Mouse (Mus musculus): ENCODE measurements around the gene Olfr1390. TPM values are rescaled to one million over a fixed set of nuclear protein-coding genes. Genes with fewer than 3 reads are reported as not detected.

Gene Olfr1390
- polyA plus RNA-seq (2014; fragmentation: Illumina TruSeq; extraction: RNeasy Lipid Tissue Mini Kit (QIAGEN cat#74804); ENCODE audit: low read depth, low replicate concordance), result not detected

GRCm38 (mm10) chr11:49334888-49335287 lies at the start of gene Olfr1390:
Gene Olfr1390, plus strand, starts transcription at chr11:49335188.

GRCm38 (mm10) chr11:49304441-49304840 lies 30.5 kb upstream of the Olfr1390 start, which contains the start of gene Olfr10:
Gene Olfr10, plus strand, starts transcription at chr11:49304741.

GRCm38 (mm10) chr11:49322442-49322841 lies 12.5 kb upstream of the Olfr1390 start, which contains the start of gene Olfr1391:
Gene Olfr1391, plus strand, starts transcription at chr11:49322742.

Other genes with a start within 250 kb of the Olfr1390 start
- gene Olfr1396, start 220.3 kb upstream of the Olfr1390 start, polyA plus RNA-seq (2014; fragmentation: Illumina TruSeq; extraction: RNeasy Lipid Tissue Mini Kit (QIAGEN cat#74804); ENCODE audit: low read depth, low replicate concordance), result 0.19 TPM
- gene Olfr1395, start 192.9 kb upstream of the Olfr1390 start, polyA plus RNA-seq (2014; fragmentation: Illumina TruSeq; extraction: RNeasy Lipid Tissue Mini Kit (QIAGEN cat#74804); ENCODE audit: low read depth, low replicate concordance), result not detected
- not detected for gene Olfr1394, start 180.8 kb upstream of the Olfr1390 start, polyA plus RNA-seq (2014; fragmentation: Illumina TruSeq; extraction: RNeasy Lipid Tissue Mini Kit (QIAGEN cat#74804); ENCODE audit: low read depth, low replicate concordance)
- 5.2 TPM for gene Btnl9, start 148.0 kb upstream of the Olfr1390 start, polyA plus RNA-seq (2014; fragmentation: Illumina TruSeq; extraction: RNeasy Lipid Tissue Mini Kit (QIAGEN cat#74804); ENCODE audit: low read depth, low replicate concordance)
- 38.5 TPM for gene Zfp62, start 131.9 kb upstream of the Olfr1390 start, polyA plus RNA-seq (2014; fragmentation: Illumina TruSeq; extraction: RNeasy Lipid Tissue Mini Kit (QIAGEN cat#74804); ENCODE audit: low read depth, low replicate concordance)
- gene Mgat1, start 91.0 kb upstream of the Olfr1390 start, polyA plus RNA-seq (2014; fragmentation: Illumina TruSeq; extraction: RNeasy Lipid Tissue Mini Kit (QIAGEN cat#74804); ENCODE audit: low read depth, low replicate concordance), result 30.2 TPM
- 0.48 TPM for gene Olfr1393, start 56.9 kb upstream of the Olfr1390 start, polyA plus RNA-seq (2014; fragmentation: Illumina TruSeq; extraction: RNeasy Lipid Tissue Mini Kit (QIAGEN cat#74804); ENCODE audit: low read depth, low replicate concordance)
- not detected for gene Olfr1392, start 49.9 kb upstream of the Olfr1390 start, polyA plus RNA-seq (2014; fragmentation: Illumina TruSeq; extraction: RNeasy Lipid Tissue Mini Kit (QIAGEN cat#74804); ENCODE audit: low read depth, low replicate concordance)
- not detected for gene Olfr10, start 30.4 kb upstream of the Olfr1390 start, polyA plus RNA-seq (2014; fragmentation: Illumina TruSeq; extraction: RNeasy Lipid Tissue Mini Kit (QIAGEN cat#74804); ENCODE audit: low read depth, low replicate concordance)
- not detected for gene Olfr1391, start 12.4 kb upstream of the Olfr1390 start, polyA plus RNA-seq (2014; fragmentation: Illumina TruSeq; extraction: RNeasy Lipid Tissue Mini Kit (QIAGEN cat#74804); ENCODE audit: low read depth, low replicate concordance)
- gene Olfr1389, start 87.9 kb downstream of the Olfr1390 start, polyA plus RNA-seq (2014; fragmentation: Illumina TruSeq; extraction: RNeasy Lipid Tissue Mini Kit (QIAGEN cat#74804); ENCODE audit: low read depth, low replicate concordance), result not detected
- not detected for gene Olfr1388, start 101.4 kb downstream of the Olfr1390 start, polyA plus RNA-seq (2014; fragmentation: Illumina TruSeq; extraction: RNeasy Lipid Tissue Mini Kit (QIAGEN cat#74804); ENCODE audit: low read depth, low replicate concordance)
- not detected for gene Olfr1387, start 120.2 kb downstream of the Olfr1390 start, polyA plus RNA-seq (2014; fragmentation: Illumina TruSeq; extraction: RNeasy Lipid Tissue Mini Kit (QIAGEN cat#74804); ENCODE audit: low read depth, low replicate concordance)
- not detected for gene Olfr1386, start 129.9 kb downstream of the Olfr1390 start, polyA plus RNA-seq (2014; fragmentation: Illumina TruSeq; extraction: RNeasy Lipid Tissue Mini Kit (QIAGEN cat#74804); ENCODE audit: low read depth, low replicate concordance)
- gene Olfr1385, start 153.9 kb downstream of the Olfr1390 start, polyA plus RNA-seq (2014; fragmentation: Illumina TruSeq; extraction: RNeasy Lipid Tissue Mini Kit (QIAGEN cat#74804); ENCODE audit: low read depth, low replicate concordance), result not detected
- not detected for gene Olfr1384, start 171.5 kb downstream of the Olfr1390 start, polyA plus RNA-seq (2014; fragmentation: Illumina TruSeq; extraction: RNeasy Lipid Tissue Mini Kit (QIAGEN cat#74804); ENCODE audit: low read depth, low replicate concordance)
- not detected for gene Olfr1383, start 184.5 kb downstream of the Olfr1390 start, polyA plus RNA-seq (2014; fragmentation: Illumina TruSeq; extraction: RNeasy Lipid Tissue Mini Kit (QIAGEN cat#74804); ENCODE audit: low read depth, low replicate concordance)
- gene Olfr1382, start 193.1 kb downstream of the Olfr1390 start, polyA plus RNA-seq (2014; fragmentation: Illumina TruSeq; extraction: RNeasy Lipid Tissue Mini Kit (QIAGEN cat#74804); ENCODE audit: low read depth, low replicate concordance), result not detected
- gene Olfr1381, start 208.3 kb downstream of the Olfr1390 start, polyA plus RNA-seq (2014; fragmentation: Illumina TruSeq; extraction: RNeasy Lipid Tissue Mini Kit (QIAGEN cat#74804); ENCODE audit: low read depth, low replicate concordance), result not detected
- gene Olfr1380, start 221.7 kb downstream of the Olfr1390 start, polyA plus RNA-seq (2014; fragmentation: Illumina TruSeq; extraction: RNeasy Lipid Tissue Mini Kit (QIAGEN cat#74804); ENCODE audit: low read depth, low replicate concordance), result not detected